Mouse (Mus musculus) forebrain, embryonic 11.5 days (tissue): ENCODE results near the gene Spryd7. TPM values are rescaled to one million over a fixed set of nuclear protein-coding genes. Genes with fewer than 3 reads are reported as not detected.

ENCODE experiments used
- polyA plus RNA-seq: library from polyadenylated mRNA; unstranded; fragments of >200 nt; fragmentation: Nextera tagmentation; extraction: Ambion mirVana; gene quantifications from 2 replicates; pipeline ENCODE4 v1.2.1, GENCODE M21; 2014

Spryd7 gene
- polyA plus RNA-seq, 1 experiment from 2014 or later = 16.6 TPM

Other genes with a start within 250 kb of the Spryd7 start
- gene Arl11, start 247.1 kb downstream of the Spryd7 start, polyA plus RNA-seq = 0.29 TPM in 2 replicates
- 9.2 and 9.4 TPM in 2 replicates for gene Ebpl, start 196.4 kb downstream of the Spryd7 start, polyA plus RNA-seq
- 106 and 107 TPM in 2 replicates for gene Kpna3, start 117.0 kb downstream of the Spryd7 start, polyA plus RNA-seq
- 26.5 and 27.7 TPM in 2 replicates for gene Trim13, start 41.4 kb upstream of the Spryd7 start, polyA plus RNA-seq
- gene Kcnrg, start 50.6 kb upstream of the Spryd7 start, polyA plus RNA-seq = 0.77 and 1.0 TPM in 2 replicates